Mouse (Mus musculus) G1E (cell line): ENCODE data around the gene Tmem119.

Experiments
- CTCF ChIP-seq: IDR thresholded peaks from 2 replicates; pipeline ENCODE4 v1.5.1; 2012; ENCODE audit warnings: low read depth, low read length, inconsistent platforms, mixed read lengths
- GATA1 ChIP-seq: IDR thresholded peaks from 2 replicates; pipeline ENCODE4 v1.6.1; 2012; ENCODE audit warnings: borderline replicate concordance, low read length, inconsistent platforms, mixed read lengths
- GATA2 ChIP-seq: IDR thresholded peaks from 2 replicates; pipeline ENCODE4 v1.6.1; 2012; ENCODE audit warnings: low read depth, low read length, inconsistent platforms, borderline replicate concordance
- POLR2AphosphoS5 ChIP-seq: IDR thresholded peaks from 2 replicates; pipeline ENCODE4 v1.6.1; 2012; ENCODE audit warnings: low read depth, low read length, inconsistent platforms; ENCODE audit not compliant: insufficient replicate concordance
- TAL1 ChIP-seq: conservative IDR thresholded peaks from 2 replicates; pipeline ENCODE4 v1.6.1; 2012; ENCODE audit warnings: low read depth, low read length, inconsistent platforms, mixed read lengths

DNA sequence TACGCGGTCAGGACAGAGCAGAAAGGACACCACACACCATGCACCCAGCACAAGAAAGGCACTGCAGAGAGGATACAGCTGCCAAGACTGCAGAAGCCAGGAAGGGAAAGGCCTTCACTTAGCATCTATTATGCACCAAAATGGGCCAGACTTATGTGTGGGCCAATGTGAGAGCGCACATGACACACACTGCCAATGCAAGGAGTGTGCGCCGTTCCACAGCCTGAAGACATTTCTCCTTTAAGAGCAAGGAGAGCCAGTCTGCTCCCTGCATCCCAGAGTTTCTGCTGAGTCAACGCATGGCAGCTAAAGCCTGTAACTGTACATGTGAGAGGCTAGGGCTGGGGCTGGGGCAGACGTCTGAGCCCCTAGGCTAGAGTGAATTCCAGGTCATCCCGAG is 31.5 kb downstream of the Tmem119 start:
- no peak for TF ChIP-seq CTCF
- TF ChIP-seq POLR2AphosphoS5 = no peak
- no peak for TF ChIP-seq TAL1
- TF ChIP-seq GATA1 = no peak
- no peak for TF ChIP-seq GATA2
